Mouse (Mus musculus) bone marrow macrophage, adult 2 months (primary cell): ENCODE results near the gene Tbc1d10b.

ENCODE experiments used
- CTCF ChIP-seq: IDR thresholded peaks from 2 replicates; pipeline ENCODE4 v1.5.1; 2012; ENCODE audit warnings: low read depth, mild to moderate bottlenecking, low read length, moderate library complexity
- POLR2A ChIP-seq: IDR thresholded peaks from 2 replicates; pipeline ENCODE4 v1.6.1; 2012; ENCODE audit warnings: mild to moderate bottlenecking, low read depth, low read length, borderline replicate concordance

DNA sequence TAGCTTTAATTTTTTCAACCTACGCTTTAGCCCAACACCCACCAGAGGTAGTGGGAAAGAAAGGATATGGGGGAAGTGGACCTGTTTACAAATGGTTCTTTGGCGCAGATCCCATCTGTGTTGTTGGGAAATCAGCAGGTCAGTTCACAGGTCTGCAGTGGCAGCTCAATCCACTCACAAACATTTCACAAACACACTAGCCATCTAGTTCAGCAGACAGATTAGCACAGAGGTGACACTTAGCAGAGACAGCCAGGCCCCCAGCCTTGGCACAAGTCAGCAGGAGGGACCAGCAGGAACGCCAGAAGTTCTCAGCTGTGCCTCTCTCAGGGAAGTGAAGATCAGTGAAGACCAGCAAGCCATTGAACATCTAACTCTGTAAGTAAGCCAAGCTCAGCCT, 60.4 kb downstream of the Tbc1d10b start:
- no peak for TF ChIP-seq POLR2A
- no peak for TF ChIP-seq CTCF
